Mouse (Mus musculus) brain, embryonic 14.5 days (tissue): ENCODE measurements around the gene Vps13d.

ENCODE experiments used
- CTCF ChIP-seq: fragments of 200-500 bp; IDR thresholded peaks from 2 replicates; pipeline ENCODE4 v1.5.1; 2012; ENCODE audit warnings: inconsistent platforms, mild to moderate bottlenecking, moderate library complexity, borderline replicate concordance; ENCODE audit not compliant: insufficient read depth, insufficient read length; ENCODE audit errors: extremely low read depth
- POLR2A ChIP-seq: fragments of 200-500 bp; IDR thresholded peaks from 2 replicates; pipeline ENCODE4 v1.6.1; 2012; ENCODE audit warnings: mild to moderate bottlenecking, inconsistent platforms, borderline replicate concordance; ENCODE audit not compliant: poor library complexity, insufficient read depth, insufficient read length, severe bottlenecking; ENCODE audit errors: extremely low read depth

- TF ChIP-seq CTCF = no peak
- TF ChIP-seq POLR2A = no peak
These were observed 1.8 kb upstream of the Vps13d start for GRCm38 (mm10) chr4:145196586-145196985.
